Mouse (Mus musculus): ENCODE data around the gene Dmp1. TPM values are rescaled to one million over a fixed set of nuclear protein-coding genes. Genes with fewer than 3 reads are reported as not detected.

Gene Dmp1
- polyA plus RNA-seq, 1 experiment from 2014 or later, result 0.64 TPM

DNA sequence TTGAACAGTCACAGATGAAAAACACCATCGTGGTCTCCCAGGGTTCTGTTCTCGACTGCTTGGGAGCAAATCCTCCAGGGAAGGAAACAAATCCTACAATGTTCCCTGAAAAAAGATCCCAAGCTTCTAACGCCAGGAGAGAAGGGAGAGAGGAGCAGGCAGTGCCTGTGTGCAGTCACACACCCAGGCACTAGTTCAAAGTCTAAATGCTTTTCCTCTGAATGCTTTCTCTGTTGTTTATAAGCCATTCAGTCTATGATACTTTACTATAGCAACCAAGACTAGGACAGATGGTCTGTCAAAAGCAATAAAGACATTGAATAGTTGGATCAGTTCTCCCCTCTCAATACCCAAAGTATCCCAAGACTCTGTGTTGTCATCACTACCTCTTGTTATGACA, 15.1 kb upstream of the Dmp1 start:
- H3K4me1 ChIP-seq (replicated peaks; ENCODE audit: control insufficient read depth, insufficient read depth, low read length), result no peaks in the 10 kb centered on the region
- no peak overlapping the region for H3K27ac ChIP-seq (ENCODE audit: low read depth)
- no peak overlapping the region for H3K4me2 ChIP-seq (ENCODE audit: low read length)
- DNase-seq (ENCODE audit: low spot score), result no peak
- H3K27me3 ChIP-seq (replicated peaks; ENCODE audit: control insufficient read depth, insufficient read depth, low read length), result no peaks in the 10 kb centered on the region
- no peak for ATAC-seq (replicated peaks; ENCODE audit: low FRiP score, low TSS enrichment, low read depth)
- H3K36me3 ChIP-seq (ENCODE audit: control insufficient read depth, insufficient read depth, low read length), result no peaks in the 10 kb centered on the region
- no peak overlapping the region for H3K4me3 ChIP-seq (ENCODE audit: low read depth, low read length)
- WGBS, result 76% methylated on average over 3 of the region's 3 CpGs
- no peaks in the 10 kb centered on the region for H3K9me3 ChIP-seq (ENCODE audit: control insufficient read depth, low read length)
- H3K9ac ChIP-seq (ENCODE audit: low read length), result no peak overlapping the region

DNA sequence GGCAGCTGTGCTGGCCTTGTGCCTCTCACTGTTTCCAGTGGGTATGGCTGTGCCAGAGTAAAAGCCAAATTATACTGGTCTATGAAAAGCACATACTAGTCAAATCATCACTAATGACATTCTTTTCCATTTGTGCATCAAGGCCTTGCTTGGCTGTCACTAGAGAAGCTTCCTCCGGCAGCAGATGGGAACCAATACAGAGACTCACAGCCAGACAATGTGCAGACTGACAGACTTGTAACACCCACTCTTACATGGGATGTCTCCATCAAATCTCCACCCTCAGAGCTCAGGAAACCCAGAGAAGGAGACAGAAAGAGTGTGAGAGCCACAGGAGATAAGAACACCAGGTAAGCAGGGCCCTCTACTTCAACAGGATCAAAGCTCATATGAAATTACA, 7.3 kb upstream of the Dmp1 start:
- WGBS, result 89% methylated on average over 1 of the region's 1 CpGs
- no peak overlapping the region for H3K4me3 ChIP-seq (ENCODE audit: low read depth, low read length)
- no peak overlapping the region for H3K27ac ChIP-seq (ENCODE audit: low read depth)

DNA sequence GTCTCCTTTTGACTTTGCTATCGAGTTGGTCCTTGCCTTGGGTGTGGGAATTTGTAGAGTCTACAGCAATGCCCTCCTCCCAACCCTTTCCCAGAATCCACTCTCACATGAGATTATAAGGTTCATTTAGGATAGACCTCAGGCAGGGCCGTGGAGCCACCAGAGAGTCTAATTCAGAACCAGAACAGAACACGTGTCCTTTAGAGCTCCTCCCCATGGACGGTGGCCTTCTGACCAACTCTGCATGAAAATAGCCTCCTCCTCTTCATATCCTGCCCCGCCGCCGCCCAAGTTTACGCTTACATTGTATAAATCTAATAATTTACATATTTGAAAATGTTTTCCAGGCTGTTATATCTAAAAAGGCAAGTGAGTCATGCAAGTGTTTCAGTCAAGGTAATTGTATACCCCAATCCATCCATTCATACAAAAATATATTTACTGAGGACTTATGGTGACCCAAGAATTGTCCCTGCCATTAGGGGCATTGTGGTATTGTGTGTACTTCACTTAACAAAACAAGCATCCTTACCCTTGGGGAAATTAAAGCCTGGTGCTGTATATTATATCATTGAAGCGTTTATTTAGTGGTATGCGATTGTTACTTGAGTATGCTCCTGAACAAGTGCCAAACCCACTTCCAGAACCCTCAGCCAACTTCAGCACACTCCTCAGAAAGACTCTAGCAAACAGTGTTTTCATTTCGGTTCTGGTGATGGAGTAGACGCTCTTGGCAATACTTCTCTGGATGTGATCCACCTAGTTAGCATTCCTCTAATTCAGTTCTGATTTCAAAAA, 1.1 kb upstream of the Dmp1 start:
- Histone ChIP-seq H3K36me3 (ENCODE audit: control insufficient read depth, insufficient read depth, low read length) (no peaks in the 10 kb centered on the region), H3K27ac (ENCODE audit: low read depth) (no peak overlapping the region), H3K9ac (ENCODE audit: low read length) (no peak overlapping the region), H3K4me2 (ENCODE audit: low read length) (no peak overlapping the region), H3K4me3 (ENCODE audit: low read depth, low read length) (no peak overlapping the region), H3K4me1 (replicated peaks; ENCODE audit: control insufficient read depth, insufficient read depth, low read length) (no peaks in the 10 kb centered on the region), H3K27me3 (replicated peaks; ENCODE audit: control insufficient read depth, insufficient read depth, low read length) (no peaks in the 10 kb centered on the region), H3K9me3 (ENCODE audit: control insufficient read depth, low read length) (no peaks in the 10 kb centered on the region)
- ATAC-seq (replicated peaks; ENCODE audit: low FRiP score, low TSS enrichment, low read depth), result no peak
- no peak for DNase-seq (ENCODE audit: low spot score)
- WGBS, result 86% methylated on average over 12 of the region's 12 CpGs

More for the DNA sequence above, 7.3 kb upstream of the Dmp1 start:
- H3K36me3 ChIP-seq (ENCODE audit: control insufficient read depth, insufficient read depth, low read length), result no peaks in the 10 kb centered on the region
- no peak overlapping the region for H3K4me2 ChIP-seq (ENCODE audit: low read length)
- H3K9me3 ChIP-seq (ENCODE audit: control insufficient read depth, low read length), result no peaks in the 10 kb centered on the region
- H3K4me1 ChIP-seq (replicated peaks; ENCODE audit: control insufficient read depth, insufficient read depth, low read length), result no peaks in the 10 kb centered on the region
- H3K9ac ChIP-seq (ENCODE audit: low read length), result no peak overlapping the region
- ATAC-seq (replicated peaks; ENCODE audit: low FRiP score, low TSS enrichment, low read depth) (no peak), DNase-seq (ENCODE audit: low spot score) (no peak)
- no peaks in the 10 kb centered on the region for H3K27me3 ChIP-seq (replicated peaks; ENCODE audit: control insufficient read depth, insufficient read depth, low read length)

DNA sequence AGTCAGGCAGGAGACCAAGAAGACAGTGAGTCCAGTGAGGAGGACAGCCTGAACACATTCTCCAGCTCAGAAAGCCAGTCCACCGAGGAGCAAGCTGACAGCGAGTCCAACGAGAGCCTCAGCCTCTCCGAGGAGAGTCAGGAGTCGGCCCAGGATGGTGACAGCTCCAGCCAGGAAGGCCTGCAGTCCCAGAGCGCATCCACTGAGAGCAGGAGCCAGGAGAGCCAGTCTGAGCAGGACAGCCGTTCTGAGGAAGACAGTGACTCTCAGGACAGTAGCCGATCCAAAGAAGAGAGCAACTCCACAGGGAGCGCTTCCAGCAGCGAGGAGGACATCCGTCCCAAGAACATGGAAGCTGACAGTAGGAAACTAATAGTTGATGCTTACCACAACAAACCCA, 10.1 kb downstream of the Dmp1 start:
- 77% methylated on average over 11 of the region's 11 CpGs for WGBS
- Histone ChIP-seq H3K36me3 (ENCODE audit: control insufficient read depth, insufficient read depth, low read length) (no peaks in the 10 kb centered on the region), H3K4me3 (ENCODE audit: low read depth, low read length) (no peak overlapping the region), H3K9me3 (ENCODE audit: control insufficient read depth, low read length) (no peaks in the 10 kb centered on the region), H3K27me3 (replicated peaks; ENCODE audit: control insufficient read depth, insufficient read depth, low read length) (no peaks in the 10 kb centered on the region), H3K4me1 (replicated peaks; ENCODE audit: control insufficient read depth, insufficient read depth, low read length) (no peaks in the 10 kb centered on the region), H3K9ac (ENCODE audit: low read length) (no peak overlapping the region), H3K27ac (ENCODE audit: low read depth) (no peak overlapping the region), H3K4me2 (ENCODE audit: low read length) (no peak overlapping the region)
- ATAC-seq (replicated peaks; ENCODE audit: low FRiP score, low TSS enrichment, low read depth) (no peak), DNase-seq (ENCODE audit: low spot score) (no peak)

DNA sequence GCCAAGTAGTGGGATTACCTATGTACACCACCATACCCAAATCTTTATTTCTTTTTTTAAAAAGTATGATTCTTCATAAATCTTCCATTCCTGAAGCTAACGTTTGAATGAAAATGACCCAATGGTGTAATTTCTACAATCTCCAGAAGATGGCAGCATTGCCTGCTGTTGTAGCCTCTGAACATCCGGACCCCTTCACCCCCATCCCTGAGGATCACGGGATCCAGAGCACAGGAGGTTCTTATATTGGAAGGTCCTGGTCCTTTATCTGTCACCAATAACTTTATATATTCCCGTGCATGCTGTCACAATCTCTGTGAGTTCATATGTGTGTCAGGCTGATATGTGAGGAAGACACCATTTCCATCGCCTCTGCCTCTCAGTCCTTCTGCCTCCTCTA, 16.5 kb downstream of the Dmp1 start:
- no peak for ATAC-seq (replicated peaks; ENCODE audit: low FRiP score, low TSS enrichment, low read depth)
- WGBS, result 29% methylated on average over 5 of the region's 5 CpGs

DNA sequence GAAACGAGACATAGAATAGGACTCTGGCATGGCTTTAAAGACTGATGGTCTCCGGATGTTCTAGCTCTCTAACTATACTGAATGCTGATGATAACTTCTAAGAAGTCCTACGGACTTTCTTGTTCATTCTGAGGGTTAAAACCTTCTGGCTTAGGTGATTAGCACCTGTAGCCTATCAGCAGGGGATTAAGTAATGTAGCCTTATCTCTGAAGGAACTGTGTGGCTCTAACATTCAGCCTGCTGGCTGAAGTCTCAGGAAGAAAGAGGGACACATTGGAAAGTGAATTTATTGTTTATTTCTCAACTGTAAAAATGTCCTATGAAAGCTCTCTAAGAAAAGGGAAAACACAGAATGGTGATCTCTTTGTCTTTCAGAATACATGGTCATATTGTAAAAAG, 21.9 kb downstream of the Dmp1 start:
- H3K27ac ChIP-seq (ENCODE audit: low read depth), result no peak overlapping the region
- H3K4me1 ChIP-seq (replicated peaks; ENCODE audit: control insufficient read depth, insufficient read depth, low read length), result no peaks in the 10 kb centered on the region
- no peak for DNase-seq (ENCODE audit: low spot score)
- H3K4me3 ChIP-seq (ENCODE audit: low read depth, low read length), result no peak overlapping the region
- WGBS, result 61% methylated on average over 3 of the region's 3 CpGs
- H3K4me2 ChIP-seq (ENCODE audit: low read length), result no peak overlapping the region
- no peak for ATAC-seq (replicated peaks; ENCODE audit: low FRiP score, low TSS enrichment, low read depth)
- no peak overlapping the region for H3K9ac ChIP-seq (ENCODE audit: low read length)
- H3K9me3 ChIP-seq (ENCODE audit: control insufficient read depth, low read length), result no peaks in the 10 kb centered on the region
- H3K27me3 ChIP-seq (replicated peaks; ENCODE audit: control insufficient read depth, insufficient read depth, low read length), result no peaks in the 10 kb centered on the region
- H3K36me3 ChIP-seq (ENCODE audit: control insufficient read depth, insufficient read depth, low read length), result no peaks in the 10 kb centered on the region

More for the DNA sequence above, 16.5 kb downstream of the Dmp1 start:
- H3K27ac ChIP-seq (ENCODE audit: low read depth), result no peak overlapping the region
- no peaks in the 10 kb centered on the region for H3K27me3 ChIP-seq (replicated peaks; ENCODE audit: control insufficient read depth, insufficient read depth, low read length)
- H3K9me3 ChIP-seq (ENCODE audit: control insufficient read depth, low read length), result no peaks in the 10 kb centered on the region
- H3K9ac ChIP-seq (ENCODE audit: low read length), result no peak overlapping the region
- H3K36me3 ChIP-seq (ENCODE audit: control insufficient read depth, insufficient read depth, low read length), result no peaks in the 10 kb centered on the region
- no peak overlapping the region for H3K4me2 ChIP-seq (ENCODE audit: low read length)
- DNase-seq (ENCODE audit: low spot score), result peak; percentile 66
- no peak overlapping the region for H3K4me3 ChIP-seq (ENCODE audit: low read depth, low read length)
- no peaks in the 10 kb centered on the region for H3K4me1 ChIP-seq (replicated peaks; ENCODE audit: control insufficient read depth, insufficient read depth, low read length)

DNA sequence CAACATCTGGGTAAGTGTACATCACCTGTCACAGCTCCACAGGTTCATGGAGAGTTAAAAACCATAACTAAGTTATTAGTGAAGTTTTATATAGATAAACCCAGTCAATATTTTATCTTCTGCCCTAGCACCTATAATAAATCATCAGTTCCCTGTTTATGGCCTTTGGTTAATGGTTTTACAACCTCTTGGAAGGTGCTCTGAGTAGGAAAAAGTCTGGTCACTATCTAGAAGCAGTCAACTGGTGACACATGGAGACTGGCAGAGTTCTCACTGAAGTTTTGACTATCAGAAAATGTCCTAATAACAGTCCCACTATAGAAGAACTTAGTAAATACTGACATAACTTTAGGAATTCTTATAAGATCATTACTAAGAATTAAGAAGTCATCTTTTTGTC, 22.3 kb downstream of the Dmp1 start:
- Histone ChIP-seq H3K9me3 (ENCODE audit: control insufficient read depth, low read length) (no peaks in the 10 kb centered on the region), H3K4me2 (ENCODE audit: low read length) (no peak overlapping the region), H3K27me3 (replicated peaks; ENCODE audit: control insufficient read depth, insufficient read depth, low read length) (no peaks in the 10 kb centered on the region), H3K36me3 (ENCODE audit: control insufficient read depth, insufficient read depth, low read length) (no peaks in the 10 kb centered on the region), H3K27ac (ENCODE audit: low read depth) (no peak overlapping the region), H3K4me1 (replicated peaks; ENCODE audit: control insufficient read depth, insufficient read depth, low read length) (no peaks in the 10 kb centered on the region), H3K9ac (ENCODE audit: low read length) (no peak overlapping the region), H3K4me3 (ENCODE audit: low read depth, low read length) (no peak overlapping the region)
- DNase-seq (ENCODE audit: low spot score) (no peak), ATAC-seq (replicated peaks; ENCODE audit: low FRiP score, low TSS enrichment, low read depth) (0 out of 2 replicates have a peak, but pooled peaks have one; percentile 62)

DNA sequence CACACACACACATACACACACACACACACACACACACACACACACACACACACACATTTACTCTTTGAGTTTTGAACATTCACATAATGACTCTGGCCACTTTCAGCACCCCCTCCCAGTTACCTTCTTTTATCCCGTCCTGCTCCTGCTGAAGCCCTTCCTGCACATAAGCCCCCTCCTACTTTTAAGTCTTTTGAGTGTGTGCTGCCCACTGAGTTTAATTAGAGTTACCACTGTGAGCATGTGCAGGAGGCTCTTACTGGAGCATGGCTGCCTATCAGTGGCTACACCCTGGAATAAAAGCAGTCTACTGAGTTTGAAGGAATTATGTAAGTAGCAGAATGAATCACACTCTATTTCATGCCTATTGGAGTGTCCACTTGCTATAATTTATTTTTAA, 26.1 kb downstream of the Dmp1 start:
- WGBS, result 60% methylated on average over 1 of the region's 1 CpGs
- no peaks in the 10 kb centered on the region for H3K27me3 ChIP-seq (replicated peaks; ENCODE audit: control insufficient read depth, insufficient read depth, low read length)

DNA sequence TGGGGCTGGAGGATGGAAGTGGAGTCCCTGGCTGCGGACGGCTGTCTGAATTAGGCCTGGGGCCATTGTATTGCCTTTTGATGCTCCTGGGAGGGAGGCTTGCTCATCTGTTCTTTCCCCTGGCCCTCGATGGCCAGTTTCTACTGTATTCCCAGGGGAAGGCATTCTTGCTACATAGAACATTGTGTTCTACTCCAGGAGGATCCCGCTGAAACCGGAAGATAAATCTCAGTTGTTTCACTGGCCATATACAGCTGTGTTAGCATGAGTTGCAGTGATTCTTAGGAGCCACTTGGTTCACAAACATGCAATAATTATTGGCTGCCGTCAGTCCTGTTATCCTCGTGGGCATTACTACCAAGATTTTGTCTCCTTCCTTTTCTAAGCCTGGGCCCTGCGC, 34.3 kb downstream of the Dmp1 start:
- H3K27ac ChIP-seq (ENCODE audit: low read depth), result no peak overlapping the region
- no peaks in the 10 kb centered on the region for H3K4me1 ChIP-seq (replicated peaks; ENCODE audit: control insufficient read depth, insufficient read depth, low read length)
- ATAC-seq (replicated peaks; ENCODE audit: low FRiP score, low TSS enrichment, low read depth) (no peak), DNase-seq (ENCODE audit: low spot score) (no peak)
- no peak overlapping the region for H3K4me3 ChIP-seq (ENCODE audit: low read depth, low read length)
- H3K9ac ChIP-seq (ENCODE audit: low read length), result no peak overlapping the region
- no peaks in the 10 kb centered on the region for H3K9me3 ChIP-seq (ENCODE audit: control insufficient read depth, low read length)
- H3K4me2 ChIP-seq (ENCODE audit: low read length), result no peak overlapping the region
- no peaks in the 10 kb centered on the region for H3K27me3 ChIP-seq (replicated peaks; ENCODE audit: control insufficient read depth, insufficient read depth, low read length)
- WGBS, result 77% methylated on average over 8 of the region's 8 CpGs
- no peaks in the 10 kb centered on the region for H3K36me3 ChIP-seq (ENCODE audit: control insufficient read depth, insufficient read depth, low read length)

More for the DNA sequence above, 26.1 kb downstream of the Dmp1 start:
- Histone ChIP-seq H3K9ac (ENCODE audit: low read length) (no peak overlapping the region), H3K36me3 (ENCODE audit: control insufficient read depth, insufficient read depth, low read length) (no peaks in the 10 kb centered on the region), H3K4me3 (ENCODE audit: low read depth, low read length) (no peak overlapping the region), H3K9me3 (ENCODE audit: control insufficient read depth, low read length) (no peaks in the 10 kb centered on the region), H3K4me1 (replicated peaks; ENCODE audit: control insufficient read depth, insufficient read depth, low read length) (no peaks in the 10 kb centered on the region), H3K27ac (ENCODE audit: low read depth) (no peak overlapping the region), H3K4me2 (ENCODE audit: low read length) (no peak overlapping the region)
- ATAC-seq (replicated peaks; ENCODE audit: low FRiP score, low TSS enrichment, low read depth) (no peak), DNase-seq (ENCODE audit: low spot score) (no peak)

Measured in intestine, embryonic 14.5 days (tissue).